Comparison of ENCODE assay signal across 8 mouse cellular contexts in genomic region chr15:100838607-100839207, GRCm38 (mm10). TPM values are rescaled to one million over a fixed set of nuclear protein-coding genes. Genes with fewer than 3 reads are reported as not detected.
DNase-seq lines count a peak whose midpoint lies in the region; ATAC-seq and TF ChIP-seq lines count a peak whose summit lies in the region.

No protein-coding gene starts in this region.

- DNase-seq in urinary bladder, postnatal 14 days (ENCODE audit: low spot score), result peak; percentile 61
- DNase-seq in urinary bladder, adult 2 months (ENCODE audit: low spot score), result no peak
- DNase-seq in brain, embryonic 14.5 days (ENCODE audit: low read depth), result peak; percentile 81
- DNase-seq in ovary, adult 18-20 months (ENCODE audit: low spot score), result peak; percentile 53

- no peaks in the 10 kb centered on the region for H3K36me3 ChIP-seq in forebrain, embryonic 13.5 days (ENCODE audit: poor library complexity, severe bottlenecking)
- no peaks in the 10 kb centered on the region for H3K36me3 ChIP-seq in intestine, embryonic 15.5 days
- no peaks in the 10 kb centered on the region for H3K36me3 ChIP-seq in limb, embryonic 12.5 days

- no peak overlapping the region for H3K9ac ChIP-seq in forebrain, embryonic 13.5 days
- no peak overlapping the region for H3K9ac ChIP-seq in intestine, embryonic 15.5 days
- no peak overlapping the region for H3K9ac ChIP-seq in limb, embryonic 12.5 days (replicated peaks)

- no peaks in the 10 kb centered on the region for H3K27me3 ChIP-seq in forebrain, embryonic 13.5 days
- H3K27me3 ChIP-seq in intestine, embryonic 15.5 days (replicated peaks), result no peaks in the 10 kb centered on the region
- no peaks in the 10 kb centered on the region for H3K27me3 ChIP-seq in limb, embryonic 12.5 days

- no peak overlapping the region for H3K4me3 ChIP-seq in forebrain, embryonic 13.5 days
- H3K4me3 ChIP-seq in intestine, embryonic 15.5 days (replicated peaks), result no peak overlapping the region
- H3K4me3 ChIP-seq in limb, embryonic 12.5 days (replicated peaks), result no peak overlapping the region

- ATAC-seq in forebrain, embryonic 13.5 days, result 0 out of 2 replicates have a peak, but pooled peaks have one; percentile 6
- peak; percentile 39; the same call in 1 of the 2 replicates for ATAC-seq in intestine, embryonic 15.5 days
- ATAC-seq in limb, embryonic 12.5 days (ENCODE audit: insufficient number of reproducible peaks, insufficient read depth, low FRiP score, low TSS enrichment, low read depth), result peak; percentile 80
- no peak for ATAC-seq in monocyte, adult 5-6 weeks (replicated peaks; ENCODE audit: insufficient number of reproducible peaks, low FRiP score, low TSS enrichment, poor library complexity, severe bottlenecking)

- peaks cover 6% of the 10 kb centered on the region for H3K9me3 ChIP-seq in forebrain, embryonic 13.5 days (replicated peaks)
- H3K9me3 ChIP-seq in intestine, embryonic 15.5 days, result no peaks in the 10 kb centered on the region
- H3K9me3 ChIP-seq in limb, embryonic 12.5 days, result peaks cover 10% of the 10 kb centered on the region

- 47% methylated on average over 12 of the region's 12 CpGs for WGBS in forebrain, embryonic 13.5 days
- WGBS in intestine, embryonic 15.5 days, result 34% methylated on average over 12 of the region's 12 CpGs
- WGBS in limb, embryonic 12.5 days, result 31% methylated on average over 12 of the region's 12 CpGs

- no peaks in the 10 kb centered on the region for H3K4me1 ChIP-seq in forebrain, embryonic 13.5 days
- H3K4me1 ChIP-seq in intestine, embryonic 15.5 days (replicated peaks), result no peaks in the 10 kb centered on the region
- H3K4me1 ChIP-seq in limb, embryonic 12.5 days (replicated peaks), result peaks cover 4% of the 10 kb centered on the region; the same call in 1 of the 2 replicates

- H3K4me2 ChIP-seq in forebrain, embryonic 13.5 days, result no peak overlapping the region
- H3K4me2 ChIP-seq in intestine, embryonic 15.5 days (replicated peaks), result no peak overlapping the region
- H3K4me2 ChIP-seq in limb, embryonic 12.5 days, result no peak overlapping the region

- TF ChIP-seq POLR2A in brain, embryonic 14.5 days (IDR thresholded peaks at IDR 0.05; ENCODE audit: borderline replicate concordance, extremely low read depth, insufficient read depth, insufficient read length, poor library complexity, severe bottlenecking), result no peak

- no peak overlapping the region for H3K27ac ChIP-seq in forebrain, embryonic 13.5 days
- H3K27ac ChIP-seq in intestine, embryonic 15.5 days, result no peak overlapping the region
- H3K27ac ChIP-seq in limb, embryonic 12.5 days, result 0 out of 2 replicates have a peak overlapping the region, but pooled peaks have one; percentile 17

- peak; percentile 55 for TF ChIP-seq CTCF in brain, embryonic 14.5 days (IDR thresholded peaks at IDR 0.05; ENCODE audit: borderline replicate concordance, extremely low read depth, insufficient read depth, insufficient read length)

RNA-seq across cellular contexts. Expression of gene Scn8a, which starts 31.0 kb away (rescaled TPM):
- polyA plus RNA-seq in urinary bladder, adult 2 months (2012; rRNA removed), result 0.41 and 0.48 TPM in 2 replicates
- polyA plus RNA-seq in brain, embryonic 14.5 days (2012; rRNA removed), result 31.5 and 38.3 TPM in 2 replicates
- 13.3 and 17.1 TPM in 2 replicates for polyA plus RNA-seq in forebrain, embryonic 13.5 days (2015; fragmentation: Nextera tagmentation; extraction: Ambion mirVana)
- 2.1 and 2.6 TPM in 2 replicates for polyA plus RNA-seq in intestine, embryonic 15.5 days (2015; fragmentation: Nextera tagmentation; extraction: Ambion mirVana)
- polyA plus RNA-seq in limb, embryonic 12.5 days (2016; fragmentation: Nextera tagmentation; extraction: Ambion mirVana), result 7.7 and 9.1 TPM in 2 replicates
- total RNA-seq in monocyte, adult 5-6 weeks (2017), result not detected in 3 replicates
